Mouse (Mus musculus) left cerebral cortex, adult 18-20 months (tissue): Measurements from ENCODE around the gene Mamdc2. TPM values are rescaled to one million over a fixed set of nuclear protein-coding genes. Genes with fewer than 3 reads are reported as not detected.
"Not testable (repeated sequence)": the region's sequence is repeated elsewhere in the genome, so short reads cannot be mapped to it uniquely, and the experiment has no call there.

Experiments used
- DNase-seq, 2 experiments: peaks; one replicate each; pipeline ENCODE4 v3.0.0; 2021 to 2022; ENCODE audit warnings: low spot score in 2 of 2, mixed read lengths in 1 of 2
- long read RNA-seq, 2 experiments: library from polyadenylated mRNA; stranded (forward); transcript quantifications; one replicate each; pipeline ENCODE4 v2.0.0; 2021
- total RNA-seq, 2 experiments: library from RNA; stranded (reverse); gene quantifications; 2 replicates each; pipeline ENCODE4 v1.2.3; 2021

The Mamdc2 gene
- 1 to 10 TPM in 1 of 2 experiments, under 1 TPM in 1; 0.63 to 1.2 TPM for total RNA-seq
- long read RNA-seq, experiment 1, partial matches to known transcripts = 0 of 1 reads
- long read RNA-seq, experiment 1, other reads (novel, unspliced or antisense) = 1 of 1 reads
- long read RNA-seq, experiment 2, partial matches to known transcripts = 0 of 1 reads
- long read RNA-seq, experiment 2, other reads (novel, unspliced or antisense) = 0 of 1 reads

DNA sequence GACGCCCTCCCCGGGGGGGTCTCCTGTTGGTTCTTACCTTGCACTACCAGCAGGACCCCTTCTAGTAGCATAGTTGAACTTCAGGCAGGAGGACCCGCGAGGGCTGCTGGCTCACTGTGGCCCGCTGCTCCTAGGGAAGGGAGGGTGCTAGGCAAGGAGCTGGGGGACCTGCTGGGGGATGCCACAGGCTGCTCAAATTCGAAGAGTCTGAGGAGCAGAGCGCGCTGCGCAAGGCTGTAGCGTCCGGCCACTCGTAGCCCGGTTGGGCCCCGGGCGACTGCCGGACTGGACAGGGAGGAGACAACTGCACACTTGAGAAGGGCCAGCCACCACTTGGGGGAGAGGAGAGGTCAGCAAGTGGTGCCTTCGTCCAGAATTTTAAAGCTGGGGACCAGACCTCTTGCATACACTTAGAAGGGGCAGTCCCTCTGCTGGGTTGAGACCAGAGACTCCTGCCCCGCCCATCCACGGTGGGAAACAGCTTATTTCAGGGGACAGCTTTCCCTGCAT lies at the start of gene Mamdc2:
Gene Mamdc2, minus strand, starts transcription at position 455 of the 510 bp plus-strand sequence.
- DNase-seq = peak; percentile 2 to 7

DNA sequence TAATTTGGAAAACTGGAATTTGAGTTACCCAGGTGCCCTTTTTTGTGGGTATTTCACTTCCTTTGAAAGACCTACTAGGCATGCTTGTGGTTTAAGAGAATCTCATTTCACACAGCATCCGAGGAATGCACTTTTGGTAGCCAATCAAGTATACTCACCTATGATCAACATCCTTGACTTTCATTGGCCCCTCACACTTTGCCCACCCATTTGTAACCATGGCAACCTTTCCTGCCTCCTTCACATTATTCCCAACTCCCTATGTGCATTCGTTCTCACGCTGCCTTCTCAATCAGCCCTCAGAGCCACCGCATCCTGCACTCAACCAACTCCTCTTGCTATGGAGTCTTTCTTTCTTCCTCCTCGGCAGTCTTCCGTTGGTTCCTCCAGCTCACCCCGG lies 49.8 kb upstream of the Mamdc2 start:
- no peak for DNase-seq

DNA sequence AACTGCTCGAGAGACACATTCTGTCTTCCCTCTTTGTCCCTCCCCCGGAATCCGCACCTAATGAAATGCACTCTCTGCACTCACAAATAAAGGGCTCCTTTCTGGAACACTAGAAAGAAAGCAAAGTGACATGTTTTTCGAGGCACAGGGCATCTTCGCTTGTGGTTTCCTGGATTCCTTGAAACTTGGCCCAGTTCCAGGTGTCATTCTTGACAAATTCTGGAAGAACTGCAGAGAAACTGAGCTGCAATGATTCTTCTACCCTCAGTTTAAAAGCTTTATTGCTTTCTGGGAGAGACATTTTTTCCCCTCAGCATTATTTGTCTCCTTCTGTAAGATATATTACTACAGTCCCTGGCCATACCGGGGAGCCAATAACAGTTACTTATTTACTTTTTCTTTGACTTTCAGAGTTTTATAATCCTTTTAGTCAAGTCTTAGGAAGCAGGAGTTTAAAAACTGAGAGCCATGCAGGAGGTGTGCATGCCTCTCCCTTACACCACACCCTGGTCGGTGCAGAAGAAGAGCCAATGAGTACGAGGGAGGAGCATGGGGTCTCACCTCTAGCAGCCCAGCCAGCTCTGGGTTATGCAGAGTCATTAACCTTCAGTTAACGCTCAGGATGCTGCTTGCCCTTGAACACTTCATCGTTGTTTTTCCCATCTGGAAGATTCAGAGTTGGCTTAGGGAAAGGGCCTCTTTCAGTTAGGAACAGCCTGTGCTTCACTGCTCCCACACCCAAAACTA lies 49.1 kb upstream of the Mamdc2 start:
- DNase-seq = no peak

- no peak for DNase-seq
Measured at GRCm38 (mm10) chr19:23496536-23496935, 48.3 kb upstream of the Mamdc2 start.

DNA sequence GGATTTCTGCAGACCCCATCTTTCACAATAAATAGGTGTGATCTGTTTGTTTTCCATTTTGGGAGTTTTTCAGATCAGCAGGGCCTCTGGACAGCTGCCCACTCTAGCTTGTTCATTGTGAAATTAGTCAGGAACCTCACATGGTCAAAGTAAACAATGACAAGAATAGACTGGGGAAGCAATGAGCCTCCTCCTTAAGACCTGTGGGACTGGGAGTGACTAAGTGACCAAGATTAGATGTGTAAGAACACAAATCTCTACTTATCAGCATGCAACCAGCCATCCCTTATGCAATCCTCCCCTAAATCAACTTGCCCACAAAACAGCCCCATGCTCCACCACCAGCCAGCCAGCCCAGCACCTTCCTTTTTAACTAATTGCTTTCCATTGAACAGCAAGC lies 44.4 kb upstream of the Mamdc2 start:
- DNase-seq = no peak

DNA sequence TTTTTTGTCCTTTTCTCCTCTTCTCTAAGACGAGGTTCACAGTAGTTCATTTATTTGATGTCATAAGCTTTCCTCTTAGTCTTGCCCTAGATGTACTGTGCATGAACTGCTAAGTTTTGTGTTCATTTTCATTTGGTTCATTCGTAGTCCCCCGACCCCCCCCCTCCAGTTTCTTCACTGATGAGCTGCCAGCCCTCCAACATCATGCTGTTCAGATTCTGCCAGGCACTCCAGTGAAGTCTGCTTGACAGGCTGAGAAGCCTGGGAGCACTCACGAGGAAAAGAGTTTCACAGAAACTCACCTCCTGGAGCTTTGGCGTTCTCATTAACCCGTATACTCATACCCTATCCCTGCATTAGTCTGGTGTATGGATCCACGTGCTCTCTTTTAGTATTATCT lies 42.5 kb upstream of the Mamdc2 start:
- DNase-seq = not testable (repeated sequence)

DNA sequence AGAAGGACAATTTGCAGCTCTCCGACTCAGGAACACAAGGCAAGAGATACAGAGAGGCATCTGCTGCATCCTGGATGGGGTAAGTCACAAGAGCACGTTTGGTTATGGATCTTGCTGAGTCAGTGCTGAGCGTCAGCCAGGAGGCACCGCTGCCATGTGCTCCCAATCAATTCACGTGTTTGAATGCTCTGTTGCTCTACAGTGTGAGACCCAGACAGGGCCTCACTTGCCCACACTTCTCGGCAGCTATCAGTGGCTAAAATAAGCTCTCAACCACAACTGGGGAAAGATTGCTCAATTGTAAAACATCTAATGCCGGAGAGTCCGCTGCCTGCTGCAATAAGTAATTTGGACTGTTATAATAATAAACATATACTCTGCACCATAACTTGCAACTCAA lies 41.5 kb upstream of the Mamdc2 start:
- no peak for DNase-seq

DNA sequence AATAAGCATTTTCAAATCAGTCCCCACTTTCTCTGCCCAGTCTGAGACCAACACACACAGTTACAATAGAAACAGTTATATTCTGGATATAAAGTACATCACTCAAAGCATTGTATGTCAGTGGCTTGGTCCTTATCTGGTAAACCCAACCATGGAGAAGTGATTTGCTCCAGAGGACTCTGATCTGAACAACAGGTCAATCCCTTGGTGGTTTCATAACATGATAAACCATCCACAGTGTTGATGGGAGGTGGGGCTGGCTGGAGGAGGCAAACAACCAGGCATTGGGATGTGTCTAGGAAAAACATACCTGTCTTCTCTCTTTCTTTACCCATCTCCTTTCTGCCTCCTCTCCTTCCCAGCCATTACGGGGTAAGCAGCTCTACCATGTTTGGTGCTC lies 39.2 kb upstream of the Mamdc2 start:
- DNase-seq = no peak

GRCm38 (mm10) chr19:23486631-23487270 lies 38.5 kb upstream of the Mamdc2 start:
- DNase-seq = no peak

DNA sequence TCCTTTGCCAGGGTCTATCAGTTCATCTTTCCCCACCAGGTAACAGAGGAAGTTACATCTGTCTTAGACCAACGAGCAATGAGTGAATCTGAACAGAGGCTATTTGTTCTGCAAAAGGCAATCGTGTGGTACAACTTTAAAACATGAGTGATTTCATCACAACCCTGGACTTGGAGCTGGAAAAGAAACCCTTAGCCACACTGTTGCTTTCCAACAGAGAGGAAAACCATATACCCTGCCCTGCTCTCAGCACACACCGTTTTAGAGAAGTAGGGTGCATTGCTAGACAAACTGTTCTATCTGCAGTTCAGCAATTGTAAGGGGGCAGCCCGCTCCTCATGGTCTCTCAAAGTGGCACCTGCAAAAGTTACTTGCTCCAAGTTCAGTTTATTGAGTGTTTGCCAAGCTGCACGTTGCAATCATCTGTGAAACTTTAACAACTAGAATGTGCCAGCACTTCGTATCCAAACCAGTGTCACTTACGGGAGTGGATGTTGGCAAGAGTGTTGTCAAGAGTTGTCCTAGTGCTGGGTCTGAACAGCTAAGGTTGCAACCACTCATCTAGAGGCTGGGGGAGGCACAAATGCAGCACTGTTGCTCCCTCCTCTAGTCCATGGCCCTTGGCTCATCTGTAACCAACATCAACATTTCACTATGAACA lies 37.8 kb upstream of the Mamdc2 start:
- DNase-seq = no peak

GRCm38 (mm10) chr19:23482571-23482970 lies 34.3 kb upstream of the Mamdc2 start:
- DNase-seq = not testable (repeated sequence)

- DNase-seq = no peak
Measured at GRCm38 (mm10) chr19:23479597-23479967, 31.3 kb upstream of the Mamdc2 start.

GRCm38 (mm10) chr19:23478895-23479596 lies 30.8 kb upstream of the Mamdc2 start:
- DNase-seq = peak; percentile 19 to 40

GRCm38 (mm10) chr19:23477826-23478225 lies 29.6 kb upstream of the Mamdc2 start:
- no peak for DNase-seq

DNA sequence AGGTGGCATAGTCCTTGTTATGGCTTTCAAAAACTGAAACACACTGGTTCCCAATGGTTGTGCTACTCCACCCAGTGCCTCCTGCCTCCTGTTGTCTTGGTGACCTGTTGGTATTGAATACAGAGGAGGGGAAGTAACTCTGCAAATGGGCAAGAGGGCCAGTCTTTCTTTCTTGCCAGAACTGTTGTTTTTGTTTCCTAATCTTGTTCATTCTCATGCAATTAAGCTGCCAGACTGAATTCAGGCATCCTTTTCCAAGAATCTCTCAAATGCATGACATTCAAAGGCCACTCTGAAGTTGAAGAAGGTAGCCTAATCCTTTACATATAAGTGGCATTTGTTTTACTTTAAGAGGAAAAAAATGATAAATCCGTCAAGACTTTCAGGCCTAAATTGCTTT lies 19.6 kb upstream of the Mamdc2 start:
- DNase-seq = no peak

DNA sequence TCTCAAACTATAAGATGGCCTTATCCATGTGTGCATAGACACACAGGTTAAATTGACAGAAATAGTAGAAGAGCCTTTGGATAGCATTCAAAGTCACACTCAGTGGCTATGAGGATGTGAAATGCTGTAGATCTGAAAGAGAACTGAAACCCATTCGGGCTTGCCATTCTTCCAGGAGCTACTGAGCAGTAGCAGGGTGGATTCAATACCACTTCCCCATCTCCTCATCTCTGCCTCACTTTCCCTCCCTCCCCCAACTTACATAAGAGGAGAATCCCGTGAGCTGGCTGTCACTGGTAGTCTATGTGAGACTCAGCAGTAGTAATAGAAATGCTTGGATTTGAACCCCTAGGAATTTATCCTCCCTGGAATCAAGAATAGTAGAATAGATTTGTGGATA lies 18.8 kb upstream of the Mamdc2 start:
- no peak for DNase-seq

- no peak for DNase-seq
Measured at GRCm38 (mm10) chr19:23457492-23457891, 9.2 kb upstream of the Mamdc2 start.

GRCm38 (mm10) chr19:23451361-23451760 lies 3.1 kb upstream of the Mamdc2 start:
- DNase-seq = no peak

- peak; percentile 16 to 36 for DNase-seq
Measured at GRCm38 (mm10) chr19:23447221-23447987, 838 bp downstream of the Mamdc2 start.
